Mouse (Mus musculus): ENCODE results near the gene Mbtd1. TPM values are rescaled to one million over a fixed set of nuclear protein-coding genes. Genes with fewer than 3 reads are reported as not detected.

Mbtd1 gene
- total and polyA plus RNA-seq, 3 experiments = 19.9 to 46.5 (median 21.5) TPM

GRCm38 (mm10) chr11:93860540-93861172 is 25.0 kb upstream of the Mbtd1 start:
- H3K4me1 ChIP-seq (ENCODE audit: control insufficient read depth in 1 of 2, insufficient read depth in 2 of 2) = peaks cover 7 to 53% of the 10 kb centered on the region in 2 experiments
- no peaks in the 10 kb centered on the region for H3K27me3 ChIP-seq (replicated peaks)
- in situ Hi-C loops (cut with MboI; ENCODE audit: low pct_ligation_motif_present, low pct_unique_long_range_greater_than_20kb, low sequenced_read_pairs) (no loop called here), dilution Hi-C loops (cut with MboI; ENCODE audit: extremely low pct_ligation_motif_present, extremely low pct_unique_long_range_greater_than_20kb, low sequenced_read_pairs) (no loop called here)
- no peak for TF ChIP-seq ELF1 (IDR thresholded peaks at IDR 0.05; ENCODE audit: low read depth, low read length)
- TF ChIP-seq HCFC1 (IDR thresholded peaks at IDR 0.05; ENCODE audit: low read depth, low read length) = no peak
- 0 out of 2 replicates have a peak, but pooled peaks have one; percentile 78 for TF ChIP-seq CHD1 (IDR thresholded peaks at IDR 0.05; ENCODE audit: low read depth, low read length)
- TF ChIP-seq ZMIZ1 (IDR thresholded peaks at IDR 0.05; ENCODE audit: low read depth, low read length) = 0 out of 2 replicates have a peak, but pooled peaks have one; percentile 24
- peak; percentile 22; the same call in 1 of the 2 replicates for TF ChIP-seq GABPA (IDR thresholded peaks at IDR 0.05; ENCODE audit: insufficient replicate concordance, low read depth, low read length)
- TF ChIP-seq TCF12 (IDR thresholded peaks at IDR 0.05; ENCODE audit: low read depth, low read length) = peak; percentile 25; the same call in 1 of the 2 replicates
- no peak; the same call in 1 of the 2 replicates for TF ChIP-seq MXI1 (IDR thresholded peaks at IDR 0.05; ENCODE audit: low read depth, low read length)
- no peak for TF ChIP-seq PAX5 (IDR thresholded peaks at IDR 0.05; ENCODE audit: low read length)
- peak; percentile 76 for TF ChIP-seq ETS1 (conservative IDR thresholded peaks at IDR 0.05; ENCODE audit: low read depth, low read length)
- TF ChIP-seq IRF4 (IDR thresholded peaks at IDR 0.05; ENCODE audit: low read depth, low read length) = no peak
- TF ChIP-seq POLR2AphosphoS2 (IDR thresholded peaks at IDR 0.05; ENCODE audit: low read depth, low read length) = no peak
- TF ChIP-seq TBP (conservative IDR thresholded peaks at IDR 0.05; ENCODE audit: low read depth, low read length) = no peak
- no peak for TF ChIP-seq NRF1 (IDR thresholded peaks at IDR 0.05; ENCODE audit: low read depth, low read length)
- TF ChIP-seq MEF2A (IDR thresholded peaks at IDR 0.05; ENCODE audit: borderline replicate concordance, low read depth, low read length) = peak; percentile 81; the same call in 1 of the 2 replicates
- TF ChIP-seq USF1 (IDR thresholded peaks at IDR 0.05; ENCODE audit: low read depth, low read length) = no peak
- no peak for TF ChIP-seq CHD2 (IDR thresholded peaks at IDR 0.05; ENCODE audit: low read length)
- peak; percentile 23; the same call in 1 of the 2 replicates for TF ChIP-seq EP300 (IDR thresholded peaks at IDR 0.05; ENCODE audit: low read length)
- no peak for TF ChIP-seq RAD21 (IDR thresholded peaks at IDR 0.05; ENCODE audit: low read depth, low read length)
- TF ChIP-seq UBTF (IDR thresholded peaks at IDR 0.05; ENCODE audit: low read depth, low read length) = no peak
- no peak for TF ChIP-seq ZC3H11A (IDR thresholded peaks at IDR 0.05; ENCODE audit: low read depth, low read length)
- TF ChIP-seq MAZ (IDR thresholded peaks at IDR 0.05; ENCODE audit: low read depth, low read length) = 0 out of 2 replicates have a peak, but pooled peaks have one; percentile 26
- TF ChIP-seq MYC (IDR thresholded peaks at IDR 0.05; ENCODE audit: low read depth, low read length) = no peak
- TF ChIP-seq JUN (IDR thresholded peaks at IDR 0.05; ENCODE audit: insufficient read depth, low read depth, low read length) = no peak
- no peak for TF ChIP-seq SIN3A (IDR thresholded peaks at IDR 0.05; ENCODE audit: low read length)
- TF ChIP-seq SMC3 (IDR thresholded peaks at IDR 0.05; ENCODE audit: low read depth, low read length) = no peak
- no peak for TF ChIP-seq NELFE (IDR thresholded peaks at IDR 0.05; ENCODE audit: low read depth, low read length)
- TF ChIP-seq MAX (IDR thresholded peaks at IDR 0.05; ENCODE audit: low read length) = no peak
- peak; percentile 44; the same call in 1 of the 2 replicates for TF ChIP-seq JUND (conservative IDR thresholded peaks at IDR 0.05; ENCODE audit: low read depth, low read length)
- no peak for TF ChIP-seq POLR2A (IDR thresholded peaks at IDR 0.05; ENCODE audit: low read depth, low read length)
- TF ChIP-seq CTCF (conservative IDR thresholded peaks at IDR 0.05 in 1 of 2, IDR thresholded peaks at IDR 0.05 in 1 of 2; ENCODE audit: low read depth in 2 of 2, low read length in 2 of 2) = no peak
- no peak for TF ChIP-seq USF2 (conservative IDR thresholded peaks at IDR 0.05; ENCODE audit: low read depth, low read length)
- no peak for TF ChIP-seq KAT2A (IDR thresholded peaks at IDR 0.05; ENCODE audit: insufficient replicate concordance, low read length)
- TF ChIP-seq MAFK (IDR thresholded peaks at IDR 0.05; ENCODE audit: insufficient replicate concordance, low read length) = 0 out of 2 replicates have a peak, but pooled peaks have one; percentile 10
- peak; percentile 32; the same call in 1 of the 2 replicates for TF ChIP-seq BHLHE40 (IDR thresholded peaks at IDR 0.05; ENCODE audit: low read depth, low read length)
- no peak for TF ChIP-seq ZKSCAN1 (IDR thresholded peaks at IDR 0.05; ENCODE audit: borderline replicate concordance, low read depth, low read length)
- TF ChIP-seq RCOR1 (conservative IDR thresholded peaks at IDR 0.05; ENCODE audit: low read depth, low read length) = peak; percentile 51; the same call in 1 of the 2 replicates
- TF ChIP-seq E2F4 (IDR thresholded peaks at IDR 0.05; ENCODE audit: insufficient replicate concordance, low read depth, low read length) = no peak
- TF ChIP-seq ZNF384 (IDR thresholded peaks at IDR 0.05; ENCODE audit: low read depth, low read length) = peak; percentile 88
- no peak overlapping the region for H3K4me3 ChIP-seq (replicated peaks in 1 of 3; ENCODE audit: low read depth in 2 of 3, low read length in 2 of 3, poor library complexity in 1 of 3)
- peak overlapping the region; percentile 72 for H3K4me2 ChIP-seq (ENCODE audit: insufficient read depth, low read depth, poor library complexity, severe bottlenecking)
- peak; percentile 88 for DNase-seq (ENCODE audit: extremely low read depth)
- H3K36me3 ChIP-seq (replicated peaks in 1 of 2; ENCODE audit: control insufficient read depth in 1 of 2, insufficient read depth in 1 of 2, low read length in 1 of 2) = peaks cover 21 to 43% of the 10 kb centered on the region in 2 experiments
- H3K79me2 ChIP-seq (replicated peaks; ENCODE audit: control insufficient read depth, extremely low read depth, insufficient read depth, poor library complexity, severe bottlenecking) = peaks cover 7% of the 10 kb centered on the region
- 0 out of 2 replicates have a peak overlapping the region, but pooled peaks have one; percentile 9 for H3K9ac ChIP-seq (ENCODE audit: insufficient read depth, low read depth)
- H3K27ac ChIP-seq (ENCODE audit: insufficient read depth, low read depth) = peak overlapping the region; percentile 83
- H3K9me3 ChIP-seq (replicated peaks; ENCODE audit: low read length) = no peaks in the 10 kb centered on the region
